Mouse (Mus musculus): Measurements from ENCODE around the gene Edem3. TPM values are rescaled to one million over a fixed set of nuclear protein-coding genes. Genes with fewer than 3 reads are reported as not detected.

Gene Edem3
- polyA plus RNA-seq, 1 experiment from 2014 or later, result 17.4 TPM

GRCm38 (mm10) chr1:151755660-151756424, 671 bp downstream of the Edem3 start:
- no peaks in the 10 kb centered on the region for H3K27me3 ChIP-seq (ENCODE audit: low read depth, poor library complexity, severe bottlenecking)
- peak overlapping the region; percentile 88 for H3K27ac ChIP-seq
- WGBS, result 9% methylated on average over 36 of the region's 36 CpGs
- no peak for DNase-seq (ENCODE audit: low spot score)
- H3K36me3 ChIP-seq, result peaks cover 1% of the 10 kb centered on the region; the same call in 1 of the 2 replicates
- peak overlapping the region; percentile 96 for H3K4me3 ChIP-seq
- peaks cover 21% of the 10 kb centered on the region for H3K4me1 ChIP-seq
- H3K9me3 ChIP-seq (replicated peaks), result no peaks in the 10 kb centered on the region

GRCm38 (mm10) chr1:151756425-151756728, 1.2 kb downstream of the Edem3 start:
- no peaks in the 10 kb centered on the region for H3K27me3 ChIP-seq (ENCODE audit: low read depth, poor library complexity, severe bottlenecking)
- peak overlapping the region; percentile 96 for H3K4me3 ChIP-seq
- no peaks in the 10 kb centered on the region for H3K9me3 ChIP-seq (replicated peaks)
- H3K27ac ChIP-seq, result no peak overlapping the region
- peaks cover 21% of the 10 kb centered on the region for H3K4me1 ChIP-seq
- H3K36me3 ChIP-seq, result peaks cover 7% of the 10 kb centered on the region
- DNase-seq (ENCODE audit: low spot score), result no peak
- WGBS, result 32% methylated on average over 1 of the region's 1 CpGs

- H3K4me1 ChIP-seq, result peaks cover 24% of the 10 kb centered on the region
- H3K36me3 ChIP-seq, result peaks cover 17% of the 10 kb centered on the region
- DNase-seq (ENCODE audit: low spot score), result no peak
- WGBS, result 86% methylated on average over 6 of the region's 6 CpGs
- H3K9me3 ChIP-seq (replicated peaks), result no peaks in the 10 kb centered on the region
- no peaks in the 10 kb centered on the region for H3K27me3 ChIP-seq (ENCODE audit: low read depth, poor library complexity, severe bottlenecking)
- no peak overlapping the region for H3K27ac ChIP-seq
- no peak overlapping the region for H3K4me3 ChIP-seq
Observed at GRCm38 (mm10) chr1:151758301-151758700, 3.1 kb downstream of the Edem3 start.

- Histone ChIP-seq H3K4me3 (no peak overlapping the region), H3K4me1 (peaks cover 31% of the 10 kb centered on the region), H3K27ac (no peak overlapping the region), H3K27me3 (ENCODE audit: low read depth, poor library complexity, severe bottlenecking) (no peaks in the 10 kb centered on the region), H3K36me3 (peaks cover 17% of the 10 kb centered on the region), H3K9me3 (replicated peaks) (no peaks in the 10 kb centered on the region)
- DNase-seq (ENCODE audit: low spot score), result no peak
- WGBS, result 77% methylated on average over 2 of the region's 2 CpGs
Observed at GRCm38 (mm10) chr1:151758991-151759390, 3.8 kb downstream of the Edem3 start.

GRCm38 (mm10) chr1:151764236-151764635, 9.1 kb downstream of the Edem3 start:
- 80% methylated on average over 3 of the region's 3 CpGs for WGBS
- no peaks in the 10 kb centered on the region for H3K9me3 ChIP-seq (replicated peaks)
- no peak overlapping the region for H3K4me3 ChIP-seq
- H3K27ac ChIP-seq, result peak overlapping the region; percentile 5
- H3K36me3 ChIP-seq, result peaks cover 17% of the 10 kb centered on the region
- no peak for DNase-seq (ENCODE audit: low spot score)
- H3K27me3 ChIP-seq (ENCODE audit: low read depth, poor library complexity, severe bottlenecking), result no peaks in the 10 kb centered on the region
- peaks cover 13% of the 10 kb centered on the region for H3K4me1 ChIP-seq

- H3K4me1 ChIP-seq, result peaks cover 13% of the 10 kb centered on the region
- H3K27ac ChIP-seq, result no peak overlapping the region
- DNase-seq (ENCODE audit: low spot score), result no peak
- no peaks in the 10 kb centered on the region for H3K9me3 ChIP-seq (replicated peaks)
- no peaks in the 10 kb centered on the region for H3K27me3 ChIP-seq (ENCODE audit: low read depth, poor library complexity, severe bottlenecking)
- 78% methylated on average over 2 of the region's 2 CpGs for WGBS
- no peak overlapping the region for H3K4me3 ChIP-seq
- H3K36me3 ChIP-seq, result peaks cover 21% of the 10 kb centered on the region
Observed at GRCm38 (mm10) chr1:151766166-151766565, 11.0 kb downstream of the Edem3 start.

- peaks cover 22% of the 10 kb centered on the region for H3K36me3 ChIP-seq
- peaks cover 13% of the 10 kb centered on the region for H3K4me1 ChIP-seq
- no peak overlapping the region for H3K27ac ChIP-seq
- DNase-seq (ENCODE audit: low spot score), result no peak
- no peaks in the 10 kb centered on the region for H3K27me3 ChIP-seq (ENCODE audit: low read depth, poor library complexity, severe bottlenecking)
- no peaks in the 10 kb centered on the region for H3K9me3 ChIP-seq (replicated peaks)
- WGBS, result 79% methylated on average over 3 of the region's 3 CpGs
- no peak overlapping the region for H3K4me3 ChIP-seq
Observed at GRCm38 (mm10) chr1:151766976-151767654, 11.9 kb downstream of the Edem3 start.

GRCm38 (mm10) chr1:151769200-151769913, 14.2 kb downstream of the Edem3 start:
- Histone ChIP-seq H3K27ac (no peak overlapping the region), H3K4me3 (no peak overlapping the region), H3K36me3 (peaks cover 25% of the 10 kb centered on the region), H3K9me3 (replicated peaks) (no peaks in the 10 kb centered on the region), H3K27me3 (ENCODE audit: low read depth, poor library complexity, severe bottlenecking) (no peaks in the 10 kb centered on the region), H3K4me1 (no peaks in the 10 kb centered on the region)
- DNase-seq (ENCODE audit: low spot score), result no peak
- WGBS, result 92% methylated on average over 3 of the region's 3 CpGs

GRCm38 (mm10) chr1:151777616-151778015, 22.4 kb downstream of the Edem3 start:
- Histone ChIP-seq H3K9me3 (replicated peaks) (no peaks in the 10 kb centered on the region), H3K27me3 (ENCODE audit: low read depth, poor library complexity, severe bottlenecking) (no peaks in the 10 kb centered on the region), H3K4me3 (no peak overlapping the region), H3K27ac (no peak overlapping the region), H3K4me1 (no peaks in the 10 kb centered on the region), H3K36me3 (peaks cover 59% of the 10 kb centered on the region)
- no peak for DNase-seq (ENCODE audit: low spot score)
- 97% methylated on average over 2 of the region's 2 CpGs for WGBS

- Histone ChIP-seq H3K27ac (no peak overlapping the region), H3K36me3 (peaks cover 57% of the 10 kb centered on the region), H3K4me3 (no peak overlapping the region), H3K27me3 (ENCODE audit: low read depth, poor library complexity, severe bottlenecking) (no peaks in the 10 kb centered on the region), H3K4me1 (no peaks in the 10 kb centered on the region), H3K9me3 (replicated peaks) (no peaks in the 10 kb centered on the region)
- no peak for DNase-seq (ENCODE audit: low spot score)
- WGBS, result 71% methylated on average over 1 of the region's 1 CpGs
Observed at GRCm38 (mm10) chr1:151778592-151778991, 23.4 kb downstream of the Edem3 start.

- Histone ChIP-seq H3K4me1 (no peaks in the 10 kb centered on the region), H3K4me3 (no peak overlapping the region), H3K27ac (no peak overlapping the region), H3K36me3 (peaks cover 54% of the 10 kb centered on the region), H3K27me3 (ENCODE audit: low read depth, poor library complexity, severe bottlenecking) (no peaks in the 10 kb centered on the region), H3K9me3 (replicated peaks) (no peaks in the 10 kb centered on the region)
- WGBS, result 89% methylated on average over 2 of the region's 2 CpGs
- DNase-seq (ENCODE audit: low spot score), result no peak
Observed at GRCm38 (mm10) chr1:151779306-151779705, 24.1 kb downstream of the Edem3 start.

GRCm38 (mm10) chr1:151781447-151781846, 26.3 kb downstream of the Edem3 start:
- Histone ChIP-seq H3K9me3 (replicated peaks) (no peaks in the 10 kb centered on the region), H3K4me1 (no peaks in the 10 kb centered on the region), H3K4me3 (no peak overlapping the region), H3K27me3 (ENCODE audit: low read depth, poor library complexity, severe bottlenecking) (no peaks in the 10 kb centered on the region), H3K27ac (no peak overlapping the region), H3K36me3 (peaks cover 59% of the 10 kb centered on the region)
- no peak for DNase-seq (ENCODE audit: low spot score)
- 90% methylated on average over 7 of the region's 7 CpGs for WGBS

- no peaks in the 10 kb centered on the region for H3K9me3 ChIP-seq (replicated peaks)
- H3K27me3 ChIP-seq (ENCODE audit: low read depth, poor library complexity, severe bottlenecking), result no peaks in the 10 kb centered on the region
- peaks cover 45% of the 10 kb centered on the region for H3K36me3 ChIP-seq
- H3K4me3 ChIP-seq, result no peak overlapping the region
- DNase-seq (ENCODE audit: low spot score), result no peak
- 96% methylated on average over 2 of the region's 2 CpGs for WGBS
- no peaks in the 10 kb centered on the region for H3K4me1 ChIP-seq
- H3K27ac ChIP-seq, result no peak overlapping the region
Observed at GRCm38 (mm10) chr1:151783403-151783802, 28.2 kb downstream of the Edem3 start.

Data from limb, embryonic 10.5 days (tissue).